Mouse (Mus musculus): ENCODE data around the gene Atxn1.

Gene Atxn1

GRCm38 (mm10) chr13:45938083-45938482 is 26.7 kb downstream of the Atxn1 start:
- in situ Hi-C loops (cut with MboI; ENCODE audit: low pct_unique_long_range_greater_than_20kb in 1 of 2, low sequenced_read_pairs in 2 of 2, unreplicated experiment in 1 of 2), result no loop called here

GRCm38 (mm10) chr13:45936765-45937164 is 28.0 kb downstream of the Atxn1 start:
- in situ Hi-C loops (cut with MboI; ENCODE audit: low pct_unique_long_range_greater_than_20kb in 1 of 2, low sequenced_read_pairs in 2 of 2, unreplicated experiment in 1 of 2), result no loop called here

- in situ Hi-C loops (cut with MboI; ENCODE audit: low pct_unique_long_range_greater_than_20kb in 1 of 2, low sequenced_read_pairs in 2 of 2, unreplicated experiment in 1 of 2), result no loop called here
Measured at GRCm38 (mm10) chr13:45935798-45936197, 29.0 kb downstream of the Atxn1 start.

- in situ Hi-C loops (cut with MboI; ENCODE audit: low pct_unique_long_range_greater_than_20kb in 1 of 2, low sequenced_read_pairs in 2 of 2, unreplicated experiment in 1 of 2), result no loop called here
Measured at GRCm38 (mm10) chr13:45934841-45935240, 30.0 kb downstream of the Atxn1 start.

- in situ Hi-C loops (cut with MboI; ENCODE audit: low pct_unique_long_range_greater_than_20kb in 1 of 2, low sequenced_read_pairs in 2 of 2, unreplicated experiment in 1 of 2), result no loop called here
Measured at GRCm38 (mm10) chr13:45934085-45934484, 30.7 kb downstream of the Atxn1 start.

- in situ Hi-C loops (cut with MboI; ENCODE audit: low pct_unique_long_range_greater_than_20kb in 1 of 2, low sequenced_read_pairs in 2 of 2, unreplicated experiment in 1 of 2), result no loop called here
Measured at GRCm38 (mm10) chr13:45932491-45932921, 32.3 kb downstream of the Atxn1 start.

- in situ Hi-C loops (cut with MboI; ENCODE audit: low pct_unique_long_range_greater_than_20kb in 1 of 2, low sequenced_read_pairs in 2 of 2, unreplicated experiment in 1 of 2), result no loop called here
Measured at GRCm38 (mm10) chr13:45931891-45932290, 32.9 kb downstream of the Atxn1 start.

GRCm38 (mm10) chr13:45931215-45931614 is 33.6 kb downstream of the Atxn1 start:
- in situ Hi-C loops (cut with MboI; ENCODE audit: low pct_unique_long_range_greater_than_20kb in 1 of 2, low sequenced_read_pairs in 2 of 2, unreplicated experiment in 1 of 2), result no loop called here

- in situ Hi-C loops (cut with MboI; ENCODE audit: low pct_unique_long_range_greater_than_20kb in 1 of 2, low sequenced_read_pairs in 2 of 2, unreplicated experiment in 1 of 2), result no loop called here
Measured at GRCm38 (mm10) chr13:45929744-45930143, 35.1 kb downstream of the Atxn1 start.

- in situ Hi-C loops (cut with MboI; ENCODE audit: low pct_unique_long_range_greater_than_20kb in 1 of 2, low sequenced_read_pairs in 2 of 2, unreplicated experiment in 1 of 2), result no loop called here
Measured at GRCm38 (mm10) chr13:45925294-45925693, 39.5 kb downstream of the Atxn1 start.

- in situ Hi-C loops (cut with MboI; ENCODE audit: low pct_unique_long_range_greater_than_20kb in 1 of 2, low sequenced_read_pairs in 2 of 2, unreplicated experiment in 1 of 2), result no loop called here
Measured at GRCm38 (mm10) chr13:45924555-45924954, 40.3 kb downstream of the Atxn1 start.

- in situ Hi-C loops (cut with MboI; ENCODE audit: low pct_unique_long_range_greater_than_20kb in 1 of 2, low sequenced_read_pairs in 2 of 2, unreplicated experiment in 1 of 2), result no loop called here
Measured at GRCm38 (mm10) chr13:45923086-45923485, 41.7 kb downstream of the Atxn1 start.

GRCm38 (mm10) chr13:45922467-45922866 is 42.3 kb downstream of the Atxn1 start:
- in situ Hi-C loops (cut with MboI; ENCODE audit: low pct_unique_long_range_greater_than_20kb in 1 of 2, low sequenced_read_pairs in 2 of 2, unreplicated experiment in 1 of 2), result no loop called here

- in situ Hi-C loops (cut with MboI; ENCODE audit: low pct_unique_long_range_greater_than_20kb in 1 of 2, low sequenced_read_pairs in 2 of 2, unreplicated experiment in 1 of 2), result no loop called here
Measured at GRCm38 (mm10) chr13:45918956-45919711, 45.7 kb downstream of the Atxn1 start.

GRCm38 (mm10) chr13:45918006-45918380 is 46.8 kb downstream of the Atxn1 start:
- in situ Hi-C loops (cut with MboI; ENCODE audit: low pct_unique_long_range_greater_than_20kb in 1 of 2, low sequenced_read_pairs in 2 of 2, unreplicated experiment in 1 of 2), result no loop called here

GRCm38 (mm10) chr13:45917058-45918005 is 47.5 kb downstream of the Atxn1 start:
- in situ Hi-C loops (cut with MboI; ENCODE audit: low pct_unique_long_range_greater_than_20kb in 1 of 2, low sequenced_read_pairs in 2 of 2, unreplicated experiment in 1 of 2), result no loop called here

- in situ Hi-C loops (cut with MboI; ENCODE audit: low pct_unique_long_range_greater_than_20kb in 1 of 2, low sequenced_read_pairs in 2 of 2, unreplicated experiment in 1 of 2), result no loop called here
Measured at GRCm38 (mm10) chr13:45915921-45916320, 48.9 kb downstream of the Atxn1 start.

- in situ Hi-C loops (cut with MboI; ENCODE audit: low pct_unique_long_range_greater_than_20kb in 1 of 2, low sequenced_read_pairs in 2 of 2, unreplicated experiment in 1 of 2), result no loop called here
Measured at GRCm38 (mm10) chr13:45915026-45915425, 49.8 kb downstream of the Atxn1 start.

- in situ Hi-C loops (cut with MboI; ENCODE audit: low pct_unique_long_range_greater_than_20kb in 1 of 2, low sequenced_read_pairs in 2 of 2, unreplicated experiment in 1 of 2), result no loop called here
Measured at GRCm38 (mm10) chr13:45914117-45914516, 50.7 kb downstream of the Atxn1 start.
